Mouse (Mus musculus): Measurements from ENCODE around the gene Arsb.

GRCm38 (mm10) chr13:93814676-93815075 is 43.2 kb downstream of the Arsb start:
- no peak for TF ChIP-seq CTCF (IDR thresholded peaks at IDR 0.05)
- TF ChIP-seq EP300 (IDR thresholded peaks at IDR 0.05; ENCODE audit: insufficient read depth, low read depth, low read length) = no peak

Measured in heart, adult 2 months (tissue).